Mouse (Mus musculus) left cerebral cortex, adult 6 months (tissue): ENCODE data around the gene Eif3i. TPM values are rescaled to one million over a fixed set of nuclear protein-coding genes. Genes with fewer than 3 reads are reported as not detected.

Experiments used
- long read RNA-seq, 2 experiments: library from polyadenylated mRNA; unstranded; transcript quantifications; one replicate each; pipeline ENCODE4 v2.0.0; 2019 to 2020
- polyA plus RNA-seq: library from polyadenylated mRNA; unstranded; fragments of <200 nt; fragmentation: Nextera tagmentation; gene quantifications from 2 replicates; pipeline ENCODE4 v1.2.3, GENCODE M21; 2021

Gene Eif3i
- polyA plus RNA-seq, result 253 and 304 TPM in 2 replicates
- long read RNA-seq, experiment 1, transcript Eif3i-201 (11 exons, 1,123 nt), result major isoform, 231 of 320 reads
- long read RNA-seq, experiment 1, partial matches to known transcripts, result 78 of 320 reads
- long read RNA-seq, experiment 1, other reads (novel, unspliced or antisense), result 11 of 320 reads
- long read RNA-seq, experiment 2, transcript Eif3i-201 (11 exons, 1,123 nt), result major isoform, 174 of 268 reads
- long read RNA-seq, experiment 2, partial matches to known transcripts, result 87 of 268 reads
- long read RNA-seq, experiment 2, other reads (novel, unspliced or antisense), result 7 of 268 reads

DNA sequence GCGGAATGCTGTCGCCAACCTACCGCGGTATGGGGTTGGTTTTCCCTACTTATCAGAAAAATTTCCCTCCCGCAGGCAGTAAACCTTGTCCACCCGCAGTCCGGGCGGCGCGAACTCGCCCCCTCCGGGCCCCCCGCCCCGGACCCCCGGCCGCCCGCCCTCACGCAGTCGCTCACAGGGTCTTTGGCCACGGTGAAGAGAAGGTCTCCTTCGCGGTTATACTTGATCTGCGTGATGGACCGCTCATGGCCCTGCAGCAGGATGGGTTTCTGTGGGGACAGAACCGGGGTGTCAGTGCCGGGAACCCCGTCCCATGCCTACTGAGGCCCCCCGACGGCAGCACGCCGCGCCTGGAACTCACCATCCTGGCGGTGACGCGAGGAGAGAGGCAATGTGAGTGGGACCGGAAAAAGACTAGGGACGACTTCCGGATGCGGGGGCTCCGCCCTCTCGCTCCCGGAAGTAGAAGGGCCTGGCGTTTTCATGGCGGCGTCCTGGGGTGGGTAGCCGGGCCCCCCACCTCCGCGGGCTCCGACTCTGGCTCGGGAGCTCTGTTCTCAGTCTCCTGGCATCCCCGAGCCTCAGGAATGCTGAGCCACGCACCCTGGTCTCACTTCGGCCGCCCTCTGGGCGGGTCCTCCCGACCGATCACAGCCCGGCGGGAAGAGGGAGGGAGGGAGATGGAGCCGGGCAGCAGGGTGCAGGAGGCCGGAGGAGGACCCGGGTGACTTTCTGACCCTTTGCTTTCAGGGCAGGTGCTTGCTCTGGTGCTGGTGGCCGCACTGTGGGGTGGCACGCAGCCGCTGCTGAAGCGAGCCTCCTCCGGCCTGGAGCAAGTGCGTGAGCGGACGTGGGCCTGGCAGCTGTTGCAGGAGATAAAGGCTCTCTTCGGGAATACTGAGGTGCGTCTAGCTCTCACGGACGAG is at the start of gene Eif3i, which contains the start of gene Tmem234:
TSS of gene Eif3i (minus strand) at position 416 of the 926 bp plus-strand sequence.
TSS of gene Tmem234 (plus strand) at position 436 of the 926 bp plus-strand sequence.

DNA sequence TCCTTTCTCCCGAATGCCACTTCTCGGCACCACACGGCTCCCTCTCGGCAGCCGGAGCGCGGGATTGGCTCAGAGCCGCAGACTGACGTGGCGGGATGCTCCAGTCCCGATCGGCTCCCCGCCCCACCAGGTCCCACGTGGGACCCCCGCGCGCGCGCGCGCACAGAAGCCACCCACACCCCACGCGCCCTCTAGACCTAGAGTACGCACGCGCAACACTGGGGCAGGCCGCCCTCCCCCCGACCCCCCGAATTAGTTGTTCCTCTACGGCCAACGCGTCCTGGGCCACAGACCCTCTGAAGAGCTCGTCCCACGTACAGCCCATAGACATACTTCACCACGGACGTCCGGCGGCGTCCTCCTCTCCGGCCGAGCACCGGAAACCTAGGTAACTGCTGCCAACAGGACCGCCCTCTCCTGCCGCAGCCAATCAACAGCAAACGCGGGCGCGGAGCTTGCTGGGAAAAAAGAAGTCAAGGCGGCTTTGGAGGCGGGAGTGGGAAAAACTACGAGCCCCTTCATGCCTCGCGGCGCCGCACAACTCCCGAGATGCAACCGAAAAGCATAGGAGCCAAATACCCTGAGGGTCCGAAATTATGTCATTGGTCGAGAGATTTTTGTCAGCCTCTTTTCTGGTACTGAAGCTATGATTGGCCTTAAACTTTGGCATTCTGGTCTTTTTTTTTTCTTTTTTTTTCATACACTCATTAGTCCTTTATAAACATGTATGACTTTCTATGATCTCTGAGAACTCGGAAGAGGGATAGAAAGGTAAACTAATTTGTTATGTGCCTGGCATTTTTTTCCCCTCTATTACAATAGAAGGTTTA is 40.4 kb upstream of the Eif3i start, which contains the start of gene Txlna:
TSS of gene Txlna (minus strand) at position 428 of the 830 bp plus-strand sequence.

DNA sequence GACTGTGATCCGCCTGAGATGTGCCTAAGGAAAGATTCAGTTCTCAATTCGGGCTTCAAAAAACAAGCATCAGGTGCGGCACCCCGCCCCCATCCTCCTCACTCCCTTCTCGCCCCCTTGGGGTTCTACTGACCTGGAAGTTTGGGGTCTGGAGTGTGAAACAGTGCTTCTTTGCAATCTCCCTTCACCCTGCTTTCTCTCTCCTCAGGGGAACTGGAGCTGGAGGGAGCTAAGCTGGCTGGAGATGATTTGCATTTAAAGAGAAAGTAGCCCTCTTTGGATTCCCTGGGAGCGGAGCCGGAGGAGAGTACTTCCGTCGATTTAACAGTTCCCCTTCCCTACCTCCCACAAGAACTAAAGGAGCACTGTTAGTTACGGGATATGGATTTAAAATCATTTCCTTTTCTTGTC is 23.2 kb upstream of the Eif3i start, which contains the start of gene Ccdc28b:
TSS of gene Ccdc28b (minus strand) at position 267 of the 411 bp plus-strand sequence.

DNA sequence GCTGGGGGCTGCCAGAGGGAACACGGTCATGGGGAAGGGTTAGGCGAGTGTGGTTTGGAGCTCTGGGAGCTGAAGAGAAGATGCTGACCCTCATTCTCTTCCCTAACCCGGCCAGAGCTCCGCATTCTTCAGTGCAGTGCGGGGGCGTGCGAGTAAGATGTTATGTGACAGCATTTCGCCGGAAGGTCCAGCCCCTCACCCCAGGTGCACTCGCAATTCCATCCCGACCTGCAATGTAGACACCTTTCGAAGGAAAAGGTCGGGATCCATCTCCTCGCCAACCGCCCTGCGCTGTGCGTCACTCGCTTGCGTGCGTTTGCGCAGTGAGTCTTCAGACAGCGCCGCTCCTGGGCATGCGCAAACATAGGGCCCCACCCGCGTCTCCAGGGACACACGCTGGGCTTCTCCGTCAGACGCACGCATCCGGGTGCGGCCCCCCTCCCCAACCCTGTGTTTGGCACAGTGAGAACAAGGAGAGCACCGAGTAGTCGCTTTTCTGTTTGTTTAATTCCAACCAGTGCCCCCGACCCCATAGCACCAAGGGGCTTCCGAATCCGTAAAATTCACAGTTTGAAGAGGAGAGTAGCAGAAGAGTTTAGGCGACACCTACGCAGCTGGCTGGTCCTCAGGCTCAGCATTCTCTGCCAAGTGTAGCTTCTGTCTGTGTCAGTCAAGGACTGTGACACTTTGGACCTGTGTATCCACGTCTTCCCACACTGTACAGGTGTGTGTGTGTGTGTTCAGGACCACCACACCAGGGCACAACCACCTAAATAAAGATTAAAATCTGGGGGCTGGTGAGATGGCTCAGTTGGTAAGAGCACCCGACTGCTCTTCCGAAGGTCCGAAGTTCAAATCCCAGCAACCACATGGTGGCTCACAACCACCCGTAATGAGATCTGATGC is 18.6 kb upstream of the Eif3i start, which contains the start of gene Iqcc:
TSS of gene Iqcc (minus strand) at position 314 of the 906 bp plus-strand sequence.

DNA sequence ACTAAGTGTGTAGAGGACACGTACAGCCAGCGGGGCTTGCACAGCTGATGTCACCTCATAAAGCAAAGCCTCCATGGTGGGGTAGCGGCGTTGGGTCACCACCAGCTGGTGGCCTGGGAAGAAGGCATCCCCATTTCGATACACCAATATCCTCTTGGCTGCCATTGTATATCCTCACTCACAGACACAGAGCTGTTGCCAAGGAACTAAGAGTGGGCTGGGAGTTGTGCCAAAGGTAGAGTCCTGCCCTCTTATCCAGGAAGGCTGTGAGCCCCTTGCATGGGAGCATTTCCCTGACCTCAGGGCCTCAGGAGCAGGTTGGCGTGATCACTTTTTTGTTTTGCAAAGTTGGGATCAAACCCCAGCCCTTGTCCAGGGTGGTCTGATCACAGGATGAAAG is 13.6 kb upstream of the Eif3i start, which contains the start of gene Dcdc2b:
TSS of gene Dcdc2b (minus strand) at position 165 of the 400 bp plus-strand sequence.

DNA sequence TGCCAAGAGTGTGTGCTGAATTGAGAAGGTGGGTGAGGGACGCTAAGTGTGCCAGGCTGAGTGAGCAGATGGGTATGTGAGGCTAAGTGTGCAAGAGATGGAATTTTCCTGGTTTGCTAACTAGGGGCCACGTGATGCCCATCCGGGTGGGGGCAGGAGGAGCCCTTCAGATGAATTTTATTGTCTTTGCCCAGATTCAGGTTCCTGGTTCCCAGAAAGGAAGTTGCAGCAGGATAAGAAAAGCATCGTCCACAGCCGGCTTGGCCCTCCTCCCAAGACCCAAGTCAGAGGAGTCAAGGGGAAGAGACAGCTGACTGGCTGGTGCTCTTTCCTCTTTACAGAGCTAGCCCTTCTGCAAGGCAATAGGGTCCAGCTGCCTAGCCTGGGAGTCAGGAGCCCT is 22.0 kb downstream of the Eif3i start, which contains the start of gene Fam167b:
TSS of gene Fam167b (minus strand) at position 84 of the 400 bp plus-strand sequence.

DNA sequence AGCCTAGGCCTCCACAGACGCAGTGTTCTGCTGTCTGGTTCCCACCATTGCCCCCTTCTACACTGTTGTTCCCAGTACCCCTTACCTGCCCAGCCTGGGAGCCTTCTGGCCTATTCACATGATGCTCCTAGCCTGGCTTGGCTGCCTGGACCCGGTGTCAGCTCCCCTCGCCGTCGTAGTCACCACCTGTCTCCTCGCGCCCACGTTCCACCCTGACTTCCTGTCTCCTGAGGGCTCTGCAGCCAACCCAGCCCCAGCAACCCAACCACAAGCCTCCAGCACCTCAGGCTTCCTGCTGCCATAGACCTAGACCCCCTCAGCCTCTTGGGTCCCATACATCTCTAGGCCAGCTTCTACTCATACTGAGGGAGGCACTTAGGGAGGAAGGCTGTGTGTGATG is 27.0 kb downstream of the Eif3i start, which contains the start of gene Lck:
TSS of gene Lck (minus strand) at position 212 of the 400 bp plus-strand sequence.

DNA sequence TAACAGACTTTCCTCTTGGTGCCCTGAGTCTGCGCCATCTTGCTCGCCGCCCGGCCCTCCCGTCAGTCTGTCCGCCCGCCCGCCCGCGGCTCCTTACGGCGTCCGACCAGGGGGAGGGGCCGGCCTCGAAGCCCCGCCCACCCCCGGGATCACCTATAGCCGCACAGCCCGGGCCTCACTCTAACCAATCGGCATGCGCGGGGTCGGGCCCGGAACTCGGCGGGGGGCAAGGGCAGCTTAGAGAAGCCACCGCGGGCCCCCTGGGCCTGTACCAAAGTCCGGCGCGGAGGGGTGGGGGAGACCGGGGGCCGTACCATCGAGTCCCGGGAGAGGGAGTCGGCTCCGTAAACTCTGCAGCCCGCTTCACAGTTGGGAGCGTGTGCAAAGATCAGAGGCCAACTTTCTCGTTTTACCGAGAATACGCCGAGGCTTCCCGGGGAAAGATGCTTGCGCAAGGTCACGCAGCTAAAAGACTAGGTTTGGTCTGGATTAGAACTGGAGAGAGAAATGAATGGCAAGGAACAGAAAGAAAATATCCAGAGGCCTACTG is 57.8 kb downstream of the Eif3i start, which contains the start of gene Hdac1:
TSS of gene Hdac1 (minus strand) at position 122 of the 550 bp plus-strand sequence.

Other genes starting within 250 kb of the Eif3i start
- 5.9 and 6.3 TPM in 2 replicates for gene Zbtb8a, start 222.5 kb downstream of the Eif3i start, polyA plus RNA-seq
- 1.7 and 2.1 TPM in 2 replicates for gene Zbtb8b, start 159.8 kb downstream of the Eif3i start, polyA plus RNA-seq
- 10.7 and 16.6 TPM in 2 replicates for gene Bsdc1, start 139.1 kb downstream of the Eif3i start, polyA plus RNA-seq
- not detected in 2 replicates for gene Tssk3, start 109.6 kb downstream of the Eif3i start, polyA plus RNA-seq
- 0.79 and 1.7 TPM in 2 replicates for gene Fam229a, start 109.5 kb downstream of the Eif3i start, polyA plus RNA-seq
- gene Marcksl1, start 87.1 kb downstream of the Eif3i start, polyA plus RNA-seq, result 21.0 and 51.8 TPM in 2 replicates
- gene Hdac1, start 57.9 kb downstream of the Eif3i start, polyA plus RNA-seq, result 14.8 and 17.3 TPM in 2 replicates
- gene Lck, start 27.0 kb downstream of the Eif3i start, polyA plus RNA-seq, result 1.9 and 2.3 TPM in 2 replicates
- 1.2 and 2.0 TPM in 2 replicates for gene Fam167b, start 22.1 kb downstream of the Eif3i start, polyA plus RNA-seq
- 192 and 235 TPM in 2 replicates for gene Tmem234, start within 50 bp of the Eif3i start, polyA plus RNA-seq
- gene Dcdc2b, start 13.6 kb upstream of the Eif3i start, polyA plus RNA-seq, result 3.3 and 4.0 TPM in 2 replicates
- 28.3 and 34.4 TPM in 2 replicates for gene Iqcc, start 18.5 kb upstream of the Eif3i start, polyA plus RNA-seq
- gene Ccdc28b, start 23.3 kb upstream of the Eif3i start, polyA plus RNA-seq, result 30.0 and 36.6 TPM in 2 replicates
- gene Txlna, start 40.4 kb upstream of the Eif3i start, polyA plus RNA-seq, result 15.0 and 16.5 TPM in 2 replicates
- 8.9 and 10.7 TPM in 2 replicates for gene Kpna6, start 72.1 kb upstream of the Eif3i start, polyA plus RNA-seq
- gene Tmem39b, start 96.2 kb upstream of the Eif3i start, polyA plus RNA-seq, result 6.0 and 13.0 TPM in 2 replicates
- gene Khdrbs1, start 141.7 kb upstream of the Eif3i start, polyA plus RNA-seq, result 22.8 and 56.9 TPM in 2 replicates
- gene Ptp4a2, start 210.6 kb upstream of the Eif3i start, polyA plus RNA-seq, result 125 and 264 TPM in 2 replicates